Mouse (Mus musculus) lung, adult 18-20 months (tissue): Measurements from ENCODE around the gene Kcnq1.

Source experiments
- DNase-seq, 2 experiments: peaks; one replicate each; pipeline ENCODE4 v3.0.0; 2022; ENCODE audit warnings: mixed read lengths in 2 of 2

Gene Kcnq1

DNA sequence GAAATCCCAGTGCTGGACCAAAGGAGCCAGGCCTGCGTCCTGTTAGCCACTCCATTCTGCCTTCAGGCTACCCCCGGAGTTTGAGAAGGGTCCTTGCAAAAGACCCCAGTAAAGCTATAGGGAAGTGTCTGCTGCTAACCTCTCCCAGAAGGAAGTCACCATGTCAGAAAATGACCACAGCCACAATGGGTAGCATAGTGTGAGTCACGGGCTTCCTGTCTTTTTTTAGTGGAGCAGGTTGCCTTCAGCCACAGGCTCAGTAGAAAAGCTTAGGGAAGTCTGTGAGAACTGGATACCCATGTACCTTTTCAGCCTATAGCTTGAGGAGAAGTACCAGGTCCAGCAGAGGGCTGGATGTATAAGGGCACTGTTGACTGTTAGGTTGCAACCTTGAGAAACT, 267.1 kb downstream of the Kcnq1 start:
- no peak for DNase-seq

- no peak for DNase-seq
Observed at GRCm38 (mm10) chr7:143375945-143376344, 269.8 kb downstream of the Kcnq1 start.

- no peak for DNase-seq
Observed at GRCm38 (mm10) chr7:143380466-143381073, 274.4 kb downstream of the Kcnq1 start.

GRCm38 (mm10) chr7:143386632-143387031, 280.5 kb downstream of the Kcnq1 start:
- no peak for DNase-seq

DNA sequence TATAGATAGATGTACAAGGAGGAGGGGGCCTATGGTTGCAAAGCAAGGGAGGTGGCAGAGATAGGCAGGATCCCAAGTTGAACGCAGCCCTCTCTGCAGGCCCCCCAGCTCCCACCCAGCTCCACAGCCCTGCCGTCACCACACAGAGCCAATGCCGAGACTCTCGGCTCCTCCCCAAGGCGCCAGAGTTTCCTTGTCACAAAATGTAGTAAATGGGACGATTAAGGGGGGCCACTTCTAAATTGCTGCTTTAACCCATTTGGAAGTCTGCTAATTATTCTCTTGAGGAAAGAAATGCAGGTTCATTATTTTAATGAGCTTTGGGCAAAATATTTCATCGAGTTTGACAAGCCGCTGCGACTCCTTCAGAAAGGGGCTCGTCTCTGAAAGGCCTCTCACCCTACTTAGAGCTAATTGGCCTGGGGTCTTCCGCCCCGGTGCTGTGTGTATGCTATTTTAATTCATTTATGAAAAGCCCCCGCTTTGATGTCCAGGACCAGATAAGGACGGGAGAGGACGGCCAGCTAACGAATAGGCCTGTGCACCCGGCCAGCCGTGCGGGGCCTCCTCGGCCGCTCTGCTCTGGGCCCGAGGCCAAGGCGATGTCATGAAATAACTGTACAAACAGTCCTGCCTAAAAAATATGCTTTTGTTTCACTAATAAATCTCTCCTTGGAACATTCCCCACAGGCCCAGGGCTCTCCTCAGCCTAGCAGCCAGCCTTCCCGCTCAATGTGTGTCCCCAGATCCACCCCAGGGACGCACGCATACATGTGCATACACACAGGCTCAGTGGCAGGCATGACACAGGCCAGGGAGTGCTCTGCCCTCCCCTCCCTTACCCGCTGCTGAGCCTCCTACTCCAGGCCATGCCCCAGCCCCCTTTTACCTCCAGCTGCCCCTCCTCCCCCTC, 282.9 kb downstream of the Kcnq1 start:
- DNase-seq = peak; percentile 53 to 69

GRCm38 (mm10) chr7:143389860-143390259, 283.7 kb downstream of the Kcnq1 start:
- DNase-seq = no peak

DNA sequence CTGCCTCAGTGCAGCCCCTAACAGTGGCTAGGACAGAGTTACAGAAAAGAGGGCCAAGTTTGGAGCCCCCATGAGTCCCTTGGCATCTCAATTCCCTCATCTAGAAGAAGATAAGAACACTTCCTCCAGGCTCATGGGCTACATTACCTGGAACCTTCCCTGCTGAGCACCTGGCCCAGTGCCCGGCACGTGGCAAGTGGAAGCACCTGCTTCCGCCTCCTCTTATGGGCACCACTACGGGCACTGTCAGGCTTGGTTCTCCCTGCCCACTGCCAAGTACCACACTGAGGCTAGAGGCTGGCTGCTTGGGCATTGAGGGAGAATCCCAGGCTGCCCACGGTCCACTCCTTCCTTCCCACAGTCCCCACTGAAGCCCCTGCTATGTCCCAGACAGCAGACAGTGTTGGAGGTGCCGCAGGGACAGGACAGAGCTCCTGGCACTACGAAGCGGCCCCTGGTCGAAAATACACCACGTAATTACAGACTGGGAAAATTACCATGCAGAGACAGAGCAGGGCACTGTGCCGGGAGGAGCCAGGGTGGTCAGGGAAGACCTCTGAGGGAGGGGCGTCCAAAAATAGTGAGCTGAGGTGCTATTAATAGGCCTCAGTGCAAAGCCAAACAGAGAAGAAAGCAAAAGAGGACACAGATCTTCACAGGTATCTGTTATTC, 284.3 kb downstream of the Kcnq1 start:
- peak; percentile 61 to 77 for DNase-seq

DNA sequence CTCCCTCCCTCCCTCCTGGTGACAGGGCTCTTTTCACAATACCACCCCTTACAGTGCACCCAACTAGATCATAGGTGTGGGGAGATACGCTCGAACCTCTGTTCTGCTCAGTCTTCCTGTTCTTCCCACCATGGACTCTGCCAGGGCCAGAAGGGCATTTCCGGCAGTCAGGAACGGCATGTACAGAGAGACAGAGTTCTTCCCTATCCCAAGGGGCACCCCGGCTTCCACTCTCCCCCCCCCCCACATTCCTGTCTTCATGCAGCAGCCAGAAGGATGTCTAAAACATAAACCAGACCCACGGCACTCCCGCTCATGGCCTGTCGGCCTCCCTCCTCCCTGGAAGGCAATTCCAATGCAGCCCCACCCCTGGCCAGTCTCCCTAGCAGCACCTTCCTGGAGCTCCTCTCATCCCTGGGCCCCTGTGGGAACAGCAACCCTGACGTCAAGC, 289.0 kb downstream of the Kcnq1 start:
- DNase-seq = peak; percentile 30 to 46

DNA sequence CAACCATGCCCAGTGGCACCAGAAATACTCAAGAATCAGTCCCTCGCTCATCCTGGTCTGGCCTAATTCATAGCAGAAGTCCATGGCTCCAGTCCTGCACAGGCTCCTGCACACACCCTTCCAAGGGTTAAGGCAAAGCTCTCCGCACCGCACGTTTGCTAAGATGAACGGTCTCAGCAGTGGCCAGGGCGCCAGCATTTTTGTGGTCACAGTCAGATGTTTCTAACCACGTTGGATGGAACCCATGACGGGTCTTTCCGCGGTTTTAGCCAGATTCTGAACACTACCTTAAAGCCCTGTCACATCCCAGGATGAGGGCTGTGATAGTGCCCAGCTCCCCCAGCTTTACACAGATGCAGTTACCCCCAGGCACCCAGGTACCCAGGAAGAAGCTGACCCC, 293.6 kb downstream of the Kcnq1 start:
- no peak for DNase-seq

DNA sequence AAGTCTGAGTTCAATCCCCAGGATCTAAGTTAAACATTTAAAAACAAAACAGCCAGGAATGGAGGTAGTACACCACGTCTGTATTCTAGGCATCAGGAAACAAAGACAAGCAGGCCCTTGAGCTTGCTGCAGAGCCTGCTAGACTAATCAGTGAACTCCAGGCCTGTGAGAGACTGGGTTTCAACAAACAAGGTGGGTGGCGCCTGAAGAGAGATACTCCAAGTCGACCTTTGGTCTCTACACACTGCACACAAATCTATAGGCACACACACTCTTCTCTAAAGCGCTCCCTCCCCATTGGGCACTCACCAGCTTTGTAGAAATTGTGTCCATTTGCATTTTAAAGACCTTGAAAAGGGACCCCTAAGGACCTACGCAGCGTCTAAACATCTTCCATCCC, 294.4 kb downstream of the Kcnq1 start:
- no peak for DNase-seq

DNA sequence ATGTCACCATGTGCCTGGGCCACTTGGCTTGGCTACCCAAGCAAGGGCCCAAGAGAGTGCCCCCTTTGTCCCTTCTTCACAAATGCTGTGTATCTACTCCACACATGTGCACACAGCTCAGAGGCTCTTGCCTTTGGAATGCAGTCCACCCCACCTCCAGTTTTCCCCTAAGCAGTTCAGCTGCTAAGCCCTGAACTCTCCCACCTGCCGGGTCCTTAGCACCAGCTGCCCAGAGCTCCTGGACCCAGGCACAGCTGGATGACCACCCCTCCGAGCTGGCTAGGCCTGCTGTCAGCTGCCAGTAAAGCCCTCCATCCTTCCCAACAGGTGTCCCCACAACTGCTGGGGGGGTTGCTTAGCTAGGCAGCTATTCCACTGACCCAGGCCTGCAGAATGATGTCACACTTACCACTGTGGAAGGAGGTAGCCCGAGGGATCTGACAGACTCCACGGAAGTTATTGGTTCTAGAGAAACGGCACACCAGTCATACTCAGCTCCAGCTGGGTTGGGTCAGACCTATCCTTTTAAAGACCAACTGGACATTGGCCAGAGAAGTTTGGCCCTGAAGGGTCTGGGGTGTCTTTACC, 295.4 kb downstream of the Kcnq1 start:
- no peak for DNase-seq

GRCm38 (mm10) chr7:143404296-143404695, 298.1 kb downstream of the Kcnq1 start:
- no peak for DNase-seq

- peak; percentile 25 to 64 for DNase-seq
Observed at GRCm38 (mm10) chr7:143407931-143408501, 301.9 kb downstream of the Kcnq1 start.

GRCm38 (mm10) chr7:143408615-143409021, 302.5 kb downstream of the Kcnq1 start:
- DNase-seq = peak; percentile 52 to 65

- peak in 1 of 2 experiments; percentile 21 for DNase-seq
Observed at GRCm38 (mm10) chr7:143412606-143413005, 306.4 kb downstream of the Kcnq1 start.

- no peak for DNase-seq
Observed at GRCm38 (mm10) chr7:143415070-143415469, 308.9 kb downstream of the Kcnq1 start.

DNA sequence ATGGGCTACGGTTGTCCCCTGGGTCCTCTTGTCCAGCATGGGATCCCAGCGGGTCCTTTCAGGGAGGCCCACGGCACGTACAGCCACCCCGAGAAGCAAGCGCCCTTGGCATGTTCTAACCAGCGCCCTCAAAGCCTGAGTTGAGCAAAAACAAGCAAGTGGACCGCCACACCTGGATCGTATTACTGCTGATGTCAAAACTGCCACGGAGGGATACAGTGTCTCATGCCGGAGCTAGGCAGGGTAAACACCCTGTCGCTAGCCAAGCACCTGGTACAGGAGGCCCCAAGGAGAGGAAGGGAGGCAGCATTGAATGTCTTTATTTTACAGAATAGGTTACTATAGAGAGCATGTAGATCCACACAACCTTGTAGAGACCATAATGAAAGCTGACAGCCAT, 310.2 kb downstream of the Kcnq1 start:
- DNase-seq = peak; percentile 19 to 50

DNA sequence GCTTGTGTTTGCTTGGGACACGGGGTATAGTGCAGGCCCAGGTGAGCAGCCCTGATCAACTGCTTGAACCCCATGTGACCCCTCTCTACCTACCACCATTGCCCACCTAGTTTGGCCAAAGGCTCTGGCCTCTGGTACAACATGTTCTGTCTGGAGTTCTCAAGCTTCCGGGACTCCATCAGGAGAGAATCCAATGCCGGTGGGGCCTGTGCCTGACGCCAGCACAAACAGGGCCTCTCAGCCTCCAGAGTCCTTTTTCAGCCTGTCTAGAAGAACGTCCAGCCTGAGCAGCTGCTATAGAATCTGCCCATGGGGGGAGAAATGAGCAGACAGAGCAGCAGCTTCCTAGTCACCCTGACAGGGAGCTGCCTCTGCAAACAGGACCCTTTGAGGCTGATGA, 311.7 kb downstream of the Kcnq1 start:
- no peak for DNase-seq

DNA sequence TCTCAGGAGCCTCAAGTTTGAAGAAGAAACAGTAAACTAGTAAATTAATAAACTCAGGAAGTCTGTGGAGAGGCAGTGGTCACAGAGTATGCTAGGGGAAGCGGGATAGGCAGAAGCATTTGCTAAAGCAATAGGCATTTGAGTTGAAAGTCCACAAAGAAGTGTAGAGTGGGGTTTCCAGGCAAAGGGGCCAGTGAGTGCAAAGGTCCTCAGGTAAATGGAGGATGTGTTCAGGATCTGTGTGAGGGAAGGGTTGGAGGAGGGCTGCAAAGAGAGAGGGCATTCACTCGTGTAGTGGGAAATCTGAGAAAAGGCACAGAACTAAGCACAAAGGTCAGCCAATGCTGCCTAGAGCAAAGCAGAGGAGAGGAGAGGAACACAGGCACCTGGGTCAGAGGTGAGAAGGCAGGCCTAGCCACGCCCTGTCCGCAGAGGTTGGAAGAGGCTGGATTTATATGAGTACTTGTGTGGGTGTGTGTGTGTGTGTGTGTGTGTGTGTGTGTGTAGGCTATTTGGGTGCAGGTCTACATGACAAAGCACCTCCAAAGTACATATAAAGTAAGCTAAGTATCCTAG, 313.5 kb downstream of the Kcnq1 start:
- no peak for DNase-seq

- no peak for DNase-seq
Observed at GRCm38 (mm10) chr7:143428142-143428813, 322.1 kb downstream of the Kcnq1 start.

DNA sequence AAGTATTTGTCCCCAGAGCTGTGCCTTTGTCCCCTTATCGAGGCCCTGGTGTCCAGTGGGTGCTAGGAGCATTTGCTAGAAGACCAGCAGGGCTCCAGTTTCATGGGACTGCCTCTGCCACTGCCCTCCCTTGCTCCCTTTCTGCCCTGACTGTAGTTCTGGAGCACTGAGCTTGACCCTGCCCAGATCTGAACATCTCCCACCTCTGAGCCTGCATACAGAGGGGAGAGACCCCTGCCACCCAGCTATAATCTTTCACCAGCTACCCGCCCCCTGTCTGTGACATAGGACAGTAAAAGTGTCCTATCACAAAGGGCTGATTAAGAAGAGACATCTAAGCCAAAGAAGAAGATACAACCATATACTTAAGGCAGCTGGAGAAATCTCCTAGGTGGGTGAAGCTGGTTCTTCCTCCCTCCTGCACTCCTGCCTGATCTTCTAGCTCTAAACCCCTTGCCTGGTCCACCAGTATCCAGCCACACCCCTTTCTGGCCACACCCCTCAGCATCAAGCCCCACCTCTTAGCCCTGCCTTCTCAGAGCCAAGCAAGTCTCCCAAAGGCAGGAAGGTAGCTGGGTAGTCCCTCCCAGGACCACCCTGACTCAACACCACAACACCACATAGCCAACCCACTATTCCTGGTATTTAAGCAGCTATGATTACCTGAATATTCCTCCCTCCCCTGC, 322.8 kb downstream of the Kcnq1 start:
- no peak for DNase-seq
